13 mouse cellular contexts compared by ENCODE assay signal in the genomic region with DNA sequence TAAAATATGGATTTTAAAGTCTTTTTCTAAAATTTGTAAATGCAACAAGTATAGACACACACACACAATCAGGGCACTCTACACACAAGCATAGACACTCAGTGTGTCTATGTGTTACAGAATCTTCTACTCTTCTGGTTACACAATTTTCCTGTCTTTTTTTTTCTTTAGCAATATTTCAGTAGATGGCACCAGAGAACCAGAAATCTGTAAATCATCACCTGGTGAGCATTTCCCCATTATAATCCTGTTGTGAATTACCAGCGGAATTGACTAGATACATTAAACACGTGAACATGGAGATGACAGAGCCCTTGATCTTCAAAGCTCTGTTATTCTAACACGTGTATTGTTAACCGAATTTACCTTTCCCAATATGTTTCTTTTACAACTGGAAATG. TPM values are rescaled to one million over a fixed set of nuclear protein-coding genes. Genes with fewer than 3 reads are reported as not detected.
DNase-seq lines count a peak whose midpoint lies in the region; ATAC-seq and TF ChIP-seq lines count a peak whose summit lies in the region.
"Had no signal": no experiment of that assay in that cellular context is flagged by ENCODE, and none has a peak within 500 bp of the region (broad histone marks: within the 10 kb centered on the region; RNA-seq: fewer than 3 reads in every experiment).

No protein-coding gene starts in this region.

- H3K9me3 ChIP-seq in midbrain, embryonic 13.5 days = no peaks in the 10 kb centered on the region
- H3K9me3 ChIP-seq in midbrain, embryonic 10.5 days (replicated peaks) = no peaks in the 10 kb centered on the region
- no peaks in the 10 kb centered on the region for H3K9me3 ChIP-seq in forebrain, postnatal 0 days (ENCODE audit: low read length)
- no peaks in the 10 kb centered on the region for H3K9me3 ChIP-seq in stomach, postnatal 0 days (ENCODE audit: control insufficient read depth, low read length)
- H3K9me3 ChIP-seq: embryonic facial prominence, embryonic 13.5 days; limb, embryonic 13.5 days; midbrain, embryonic 12.5 days had no signal

- H3K4me1 ChIP-seq in heart, adult 2 months (ENCODE audit: control insufficient read depth, insufficient read depth, low read length) = no peaks in the 10 kb centered on the region
- 0 out of 2 replicates have a peak, but pooled peaks cover 7% of the 10 kb centered on the region for H3K4me1 ChIP-seq in midbrain, embryonic 13.5 days (replicated peaks)
- H3K4me1 ChIP-seq in midbrain, embryonic 10.5 days = peaks cover 8% of the 10 kb centered on the region
- H3K4me1 ChIP-seq in forebrain, postnatal 0 days (ENCODE audit: insufficient read depth) = no peaks in the 10 kb centered on the region
- H3K4me1 ChIP-seq in stomach, postnatal 0 days (replicated peaks; ENCODE audit: control insufficient read depth, insufficient read depth) = no peaks in the 10 kb centered on the region
- H3K4me1 ChIP-seq: embryonic facial prominence, embryonic 13.5 days; limb, embryonic 13.5 days; midbrain, embryonic 12.5 days had no signal

- DNase-seq in heart, adult 2 months = no peak
- DNase-seq in heart, adult 18-20 months = no peak
- no peak for DNase-seq in midbrain, embryonic 10.5 days (ENCODE audit: low spot score)
- peak; percentile 66 for DNase-seq in forebrain, postnatal 0 days
- DNase-seq in stomach, postnatal 0 days (ENCODE audit: low spot score) = no peak
- no peak for DNase-seq in urinary bladder, postnatal 10 days (ENCODE audit: low spot score)
- no peak for DNase-seq in gastrocnemius, postnatal 36 days
- DNase-seq: kidney, postnatal 14 days; right cerebral cortex, postnatal 4 days had no signal

- no peak overlapping the region for H3K4me2 ChIP-seq in midbrain, embryonic 13.5 days (replicated peaks)
- no peak overlapping the region for H3K4me2 ChIP-seq in forebrain, postnatal 0 days (ENCODE audit: low read depth)
- no peak overlapping the region for H3K4me2 ChIP-seq in stomach, postnatal 0 days (replicated peaks; ENCODE audit: low read depth)
- H3K4me2 ChIP-seq: embryonic facial prominence, embryonic 13.5 days; limb, embryonic 13.5 days; midbrain, embryonic 12.5 days had no signal

- no peak for TF ChIP-seq EP300 in heart, adult 2 months (IDR thresholded peaks at IDR 0.05; ENCODE audit: insufficient read depth, low read depth, low read length)
- no peak for TF ChIP-seq EP300 in stomach, postnatal 0 days (optimal IDR thresholded peaks at IDR 0.05)

- no peaks in the 10 kb centered on the region for H3K27me3 ChIP-seq in heart, adult 2 months (ENCODE audit: control insufficient read depth, insufficient read depth, low read length)
- H3K27me3 ChIP-seq in midbrain, embryonic 13.5 days = no peaks in the 10 kb centered on the region
- no peaks in the 10 kb centered on the region for H3K27me3 ChIP-seq in midbrain, embryonic 10.5 days (ENCODE audit: low read depth, poor library complexity, severe bottlenecking)
- no peaks in the 10 kb centered on the region for H3K27me3 ChIP-seq in forebrain, postnatal 0 days (ENCODE audit: insufficient read depth, low read length)
- no peaks in the 10 kb centered on the region for H3K27me3 ChIP-seq in stomach, postnatal 0 days (ENCODE audit: control insufficient read depth, insufficient read depth, low read length)
- H3K27me3 ChIP-seq: embryonic facial prominence, embryonic 13.5 days; limb, embryonic 13.5 days; midbrain, embryonic 12.5 days had no signal

- no peaks in the 10 kb centered on the region for H3K79me2 ChIP-seq in heart, adult 2 months (replicated peaks; ENCODE audit: control insufficient read depth, insufficient read depth, low read length)

- no peaks in the 10 kb centered on the region for H3K36me3 ChIP-seq in heart, adult 2 months (ENCODE audit: control insufficient read depth, insufficient read depth, low read length)
- no peaks in the 10 kb centered on the region for H3K36me3 ChIP-seq in midbrain, embryonic 13.5 days
- no peaks in the 10 kb centered on the region for H3K36me3 ChIP-seq in midbrain, embryonic 10.5 days
- no peaks in the 10 kb centered on the region for H3K36me3 ChIP-seq in forebrain, postnatal 0 days (ENCODE audit: insufficient read depth)
- H3K36me3 ChIP-seq in stomach, postnatal 0 days (ENCODE audit: control insufficient read depth, insufficient read depth, low read length) = no peaks in the 10 kb centered on the region
- H3K36me3 ChIP-seq: embryonic facial prominence, embryonic 13.5 days; limb, embryonic 13.5 days; midbrain, embryonic 12.5 days had no signal

- intact Hi-C loops in heart, adult 2 months (cut with DNase I) = no loop called here
- intact Hi-C loops in gastrocnemius, postnatal 36 days (cut with DNase I) = no loop called here

- TF ChIP-seq POLR2A in heart, adult 2 months (IDR thresholded peaks at IDR 0.05; ENCODE audit: insufficient read depth, low read depth, low read length) = no peak

- no peak overlapping the region for H3K4me3 ChIP-seq in heart, adult 2 months
- no peak overlapping the region for H3K4me3 ChIP-seq in midbrain, embryonic 13.5 days (replicated peaks)
- no peak overlapping the region for H3K4me3 ChIP-seq in midbrain, embryonic 10.5 days
- no peak overlapping the region for H3K4me3 ChIP-seq in forebrain, postnatal 0 days (ENCODE audit: low read depth, low read length)
- H3K4me3 ChIP-seq in stomach, postnatal 0 days (ENCODE audit: low read depth, low read length) = no peak overlapping the region
- H3K4me3 ChIP-seq: embryonic facial prominence, embryonic 13.5 days; limb, embryonic 13.5 days; midbrain, embryonic 12.5 days had no signal

- TF ChIP-seq CTCF in heart, adult 2 months (IDR thresholded peaks at IDR 0.05) = peak; percentile 51
- TF ChIP-seq CTCF in forebrain, postnatal 0 days (IDR thresholded peaks at IDR 0.05; ENCODE audit: low read depth) = peak; percentile 66
- TF ChIP-seq CTCF in stomach, postnatal 0 days (IDR thresholded peaks at IDR 0.05; ENCODE audit: low read depth) = peak; percentile 43

- H3K27ac ChIP-seq in heart, adult 2 months = no peak overlapping the region
- H3K27ac ChIP-seq in midbrain, embryonic 13.5 days = no peak overlapping the region
- H3K27ac ChIP-seq in midbrain, embryonic 10.5 days (replicated peaks) = no peak overlapping the region
- no peak overlapping the region for H3K27ac ChIP-seq in forebrain, postnatal 0 days (ENCODE audit: low read depth, low read length)
- no peak overlapping the region for H3K27ac ChIP-seq in stomach, postnatal 0 days (replicated peaks)
- H3K27ac ChIP-seq: embryonic facial prominence, embryonic 13.5 days; limb, embryonic 13.5 days; midbrain, embryonic 12.5 days had no signal

- 0 out of 2 replicates have a peak, but pooled peaks have one; percentile 37 for ATAC-seq in midbrain, embryonic 13.5 days
- peak; percentile 48 for ATAC-seq in forebrain, postnatal 0 days
- no peak for ATAC-seq in stomach, postnatal 0 days (ENCODE audit: low FRiP score, low TSS enrichment)

- H3K9ac ChIP-seq in heart, adult 2 months (ENCODE audit: low read depth, low read length) = no peak overlapping the region
- H3K9ac ChIP-seq in midbrain, embryonic 13.5 days (replicated peaks) = no peak overlapping the region
- no peak overlapping the region for H3K9ac ChIP-seq in forebrain, postnatal 0 days
- H3K9ac ChIP-seq in stomach, postnatal 0 days (ENCODE audit: low read length) = no peak overlapping the region
- H3K9ac ChIP-seq: embryonic facial prominence, embryonic 13.5 days; limb, embryonic 13.5 days; midbrain, embryonic 12.5 days had no signal

- WGBS in heart, adult 2 months = 56% methylated on average over 4 of the region's 4 CpGs
- WGBS in midbrain, embryonic 13.5 days = 38% methylated on average over 4 of the region's 4 CpGs
- WGBS in midbrain, embryonic 10.5 days = 57% methylated on average over 4 of the region's 4 CpGs
- WGBS in forebrain, postnatal 0 days = 38% methylated on average over 4 of the region's 4 CpGs
- 47% methylated on average over 4 of the region's 4 CpGs for WGBS in stomach, postnatal 0 days

RNA-seq across cellular contexts. Expression of a gene that starts 45.4 kb away (rescaled TPM):
- 1 to 10 TPM; 5.0 to 5.8 TPM for total RNA-seq in heart, adult 2 months (2021)
- 7.1 and 8.0 TPM in 2 replicates for polyA plus RNA-seq in heart, adult 2 months (2012; rRNA removed)
- total RNA-seq in heart, adult 18-20 months (2021) = 10 to 100 TPM in 1 of 2 experiments, 1 to 10 TPM in 1; 4.2 to 18.7 TPM
- polyA plus RNA-seq in midbrain, embryonic 13.5 days (2015; fragmentation: Nextera tagmentation; extraction: Ambion mirVana) = 0.61 and 1.2 TPM in 2 replicates
- 1.3 and 1.5 TPM in 2 replicates for polyA plus RNA-seq in midbrain, embryonic 10.5 days (2016; fragmentation: Nextera tagmentation; extraction: Ambion mirVana)
- total RNA-seq in forebrain, postnatal 0 days (2014; rRNA removed) = 1.7 and 2.5 TPM in 2 replicates
- 0.63 and 1.1 TPM in 2 replicates for polyA plus RNA-seq in forebrain, postnatal 0 days (2015; fragmentation: Nextera tagmentation; extraction: Ambion mirVana)
- polyA plus RNA-seq in stomach, postnatal 0 days (2015; fragmentation: Nextera tagmentation; extraction: Ambion mirVana) = 1.8 and 2.5 TPM in 2 replicates
- 1 to 10 TPM; 1.4 to 4.4 TPM for total RNA-seq in gastrocnemius, postnatal 36 days (2021)
